In the genomic region with DNA sequence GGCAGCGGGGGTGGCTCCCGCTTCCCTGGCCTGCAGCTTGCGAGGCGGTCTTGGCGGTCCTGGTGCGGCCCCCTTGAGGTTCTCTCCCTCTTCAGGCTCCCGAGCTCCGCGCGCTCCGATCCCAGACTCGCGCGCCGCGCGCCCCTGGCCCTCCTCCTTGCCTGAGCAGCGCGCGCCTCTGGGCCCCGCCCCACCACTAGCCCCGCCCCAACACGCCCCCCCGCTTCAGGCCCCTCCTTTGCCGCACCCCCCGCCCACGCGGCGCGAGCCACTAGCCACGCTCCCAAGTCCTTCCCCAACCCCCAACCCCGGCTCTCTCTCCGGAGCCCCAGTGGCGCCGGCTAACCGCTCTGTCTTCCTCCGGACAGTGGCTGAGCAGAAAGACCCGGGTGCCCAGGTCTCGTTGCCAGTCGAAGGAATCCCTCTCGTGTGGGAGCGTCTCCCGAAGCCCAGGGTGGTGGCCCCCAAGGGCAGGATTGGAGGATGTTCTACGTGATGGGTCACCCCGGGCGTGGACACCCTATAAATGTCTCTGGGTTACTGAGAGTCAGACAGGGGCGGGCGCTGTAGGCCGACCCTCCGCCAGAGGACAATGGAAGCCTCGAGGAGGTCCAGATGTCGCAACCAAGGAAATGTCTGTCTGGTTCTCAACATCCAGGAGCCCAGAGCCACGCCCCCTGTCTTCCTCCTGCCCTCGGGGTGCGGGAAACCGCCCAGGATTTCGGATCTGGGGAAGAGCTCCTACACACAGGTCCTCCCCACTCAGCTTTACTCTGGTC, we compare ENCODE assay signal across 8 mouse cellular contexts. TPM values are rescaled to one million over a fixed set of nuclear protein-coding genes. Genes with fewer than 3 reads are reported as not detected.
A peak's percentile ranks its signal among the peaks of the same experiment; 100 is the strongest.
DNase-seq lines count a peak whose midpoint lies in the region; ATAC-seq lines count a peak whose summit lies in the region.

No protein-coding gene starts in this region.

- H3K27ac ChIP-seq in hindbrain, embryonic 16.5 days (ENCODE audit: low read depth, low read length), result peak overlapping the region; percentile 84

- peak; percentile 86 for ATAC-seq in hindbrain, embryonic 16.5 days

- peaks cover 23% of the 10 kb centered on the region for H3K4me1 ChIP-seq in hindbrain, embryonic 16.5 days (ENCODE audit: control insufficient read depth, insufficient read depth, low read depth, low read length)

- no peaks in the 10 kb centered on the region for H3K27me3 ChIP-seq in hindbrain, embryonic 16.5 days (replicated peaks; ENCODE audit: control insufficient read depth, insufficient read depth, low read length)

- H3K4me2 ChIP-seq in hindbrain, embryonic 16.5 days (ENCODE audit: low read length), result peak overlapping the region; percentile 92

- H3K9ac ChIP-seq in hindbrain, embryonic 16.5 days (ENCODE audit: low read depth, low read length), result peak overlapping the region; percentile 91

- DNase-seq in NIH3T3 (ENCODE audit: low read depth), result peak; percentile 91
- peak; percentile 86 to 88 for DNase-seq in cerebellum, postnatal 14 days
- DNase-seq in gastrocnemius, adult 18-20 months (ENCODE audit: low spot score), result peak; percentile 83
- peak; percentile 90 for DNase-seq in left cerebral cortex, adult 18-20 months (ENCODE audit: low spot score in 2 of 2)
- peak; percentile 87 to 92 for DNase-seq in lung, postnatal 4 days
- DNase-seq in retina, postnatal 7 days (ENCODE audit: low read depth, low spot score), result peak; percentile 70
- peak; percentile 69 to 83 for DNase-seq in urinary bladder, adult 18-20 months (ENCODE audit: low spot score in 2 of 2)

- WGBS in hindbrain, embryonic 16.5 days, result under 1% methylated on average over 40 of the region's 57 CpGs

- no peaks in the 10 kb centered on the region for H3K36me3 ChIP-seq in hindbrain, embryonic 16.5 days (ENCODE audit: control insufficient read depth, insufficient read depth, low read length)

- H3K4me3 ChIP-seq in hindbrain, embryonic 16.5 days (ENCODE audit: low read length), result peak overlapping the region; percentile 83

- no peaks in the 10 kb centered on the region for H3K9me3 ChIP-seq in hindbrain, embryonic 16.5 days (ENCODE audit: control insufficient read depth, low read length)

RNA-seq across cellular contexts. Expression of a gene that starts 1.4 kb away (rescaled TPM):
- total RNA-seq in gastrocnemius, adult 18-20 months (2021), result 1 to 10 TPM; 2.4 to 2.5 TPM
- 19.4 and 24.9 TPM in 2 replicates for polyA plus RNA-seq in hindbrain, embryonic 16.5 days (2015; fragmentation: Nextera tagmentation; extraction: Ambion mirVana)
- total RNA-seq in left cerebral cortex, adult 18-20 months (2021), result 1 to 10 TPM; 7.5 to 8.4 TPM

RNA-seq across cellular contexts. Expression of a gene that starts 46.2 kb away (rescaled TPM):
- 10 to 100 TPM; 19.4 to 23.8 TPM for total RNA-seq in gastrocnemius, adult 18-20 months (2021)
- polyA plus RNA-seq in hindbrain, embryonic 16.5 days (2015; fragmentation: Nextera tagmentation; extraction: Ambion mirVana), result 63.1 and 67.2 TPM in 2 replicates
- total RNA-seq in left cerebral cortex, adult 18-20 months (2021), result 10 to 100 TPM; 36.2 to 40.7 TPM

Comparison
In these comparisons a context has a peak if more than half of its experiments do, and no peak if none do; other contexts are left out.
1. Peak in every context shown above with its lines: DNase-seq, ATAC-seq, H3K4me3 ChIP-seq and H3K27ac ChIP-seq.